9 mouse cellular contexts compared by ENCODE assay signal in genomic region chr1:88575917-88576669, GRCm38 (mm10).
A peak's percentile ranks its signal among the peaks of the same experiment; 100 is the strongest.
DNase-seq lines count a peak whose midpoint lies in the region; ATAC-seq lines count a peak whose summit lies in the region.
"Had no signal": no experiment of that assay in that cellular context is flagged by ENCODE, and none has a peak within 500 bp of the region (broad histone marks: within the 10 kb centered on the region; RNA-seq: fewer than 3 reads in every experiment).

No protein-coding gene starts in this region.

- peak; percentile 13 to 30 for DNase-seq in kidney, postnatal 4 days
- DNase-seq in urinary bladder, postnatal 10 days (ENCODE audit: low spot score): no peak
- DNase-seq in gastrocnemius, postnatal 14 days: no peak
- no peak for DNase-seq in cerebellum, adult 11 months
- DNase-seq in cerebellum, adult 9-10 months: no peak

- H3K27ac ChIP-seq in brown adipose tissue, adult 24 weeks (replicated peaks; ENCODE audit: low read depth, low read length): no peak overlapping the region; the same call in 1 of the 2 replicates
- H3K27ac ChIP-seq: midbrain, embryonic 12.5 days had no signal

- intact Hi-C loops in gastrocnemius, postnatal 14 days (cut with DNase I; ENCODE audit: low total_unique reads): loop anchor here (2.0 kb wide), 1 partner anchor 125 kb away; no protein-coding TSS in a partner anchor

- H3K4me3 ChIP-seq in brown adipose tissue, adult 24 weeks (ENCODE audit: insufficient read depth, low read depth, low read length): 0 out of 2 replicates have a peak overlapping the region, but pooled peaks have one; percentile 12
- H3K4me3 ChIP-seq: midbrain, embryonic 12.5 days had no signal

- no peaks in the 10 kb centered on the region for H3K4me1 ChIP-seq in brown adipose tissue, adult 24 weeks (ENCODE audit: control insufficient read depth, insufficient read depth, insufficient read length, low read length)

- peak; percentile 77 for ATAC-seq in CD4-positive, CD25-positive, alpha-beta regulatory T cell, adult 4 months
- peak; percentile 45 for ATAC-seq in neutrophil, adult 5-6 weeks (ENCODE audit: extremely low read depth, insufficient number of reproducible peaks, low FRiP score, poor library complexity, severe bottlenecking)

Comparison
In these comparisons a context has a peak if more than half of its experiments do, and no peak if none do; other contexts are left out.
1. DNase-seq: peak in kidney, postnatal 4 days (2 of 2); none in urinary bladder, postnatal 10 days (single experiment), gastrocnemius, postnatal 14 days (single experiment), cerebellum, adult 11 months (single experiment) and cerebellum, adult 9-10 months (single experiment).